ENCODE assay signal across 25 mouse cellular contexts in the genomic region with DNA sequence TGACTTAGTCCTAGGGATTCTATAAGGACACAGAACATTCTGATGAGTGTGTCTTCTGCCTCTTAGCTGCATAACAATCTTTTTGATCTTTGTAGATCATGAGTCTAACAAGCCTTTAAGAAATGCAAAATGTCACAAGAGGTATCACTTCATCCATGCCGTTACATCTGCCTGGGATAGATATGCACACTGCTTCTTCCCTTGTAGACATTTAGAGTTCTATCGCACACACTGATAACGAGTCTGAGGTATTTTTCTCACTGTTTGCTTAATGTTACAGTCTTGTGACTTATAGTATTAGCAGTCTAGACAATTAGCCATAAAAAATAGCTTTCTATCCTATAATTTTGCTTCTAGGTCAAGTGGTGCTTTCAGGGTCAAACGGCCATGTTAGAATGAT.
"Had no signal": no experiment of that assay in that cellular context is flagged by ENCODE, and none has a peak within 500 bp of the region (broad histone marks: within the 10 kb centered on the region; RNA-seq: fewer than 3 reads in every experiment).

No protein-coding gene starts in this region.

- H3K27me3 ChIP-seq: embryonic facial prominence, embryonic 12.5 days; embryonic facial prominence, embryonic 13.5 days; embryonic facial prominence, embryonic 15.5 days; forebrain, embryonic 12.5 days; forebrain, embryonic 13.5 days; forebrain, embryonic 15.5 days had no signal

- H3K36me3 ChIP-seq: embryonic facial prominence, embryonic 10.5 days; embryonic facial prominence, embryonic 12.5 days; embryonic facial prominence, embryonic 13.5 days; embryonic facial prominence, embryonic 15.5 days; forebrain, embryonic 10.5 days; forebrain, embryonic 12.5 days; forebrain, embryonic 15.5 days had no signal

- H3K4me3 ChIP-seq: embryonic facial prominence, embryonic 10.5 days; embryonic facial prominence, embryonic 12.5 days; embryonic facial prominence, embryonic 13.5 days; embryonic facial prominence, embryonic 15.5 days; erythroblast, embryonic 14.5 days; forebrain, embryonic 10.5 days; forebrain, embryonic 12.5 days; forebrain, embryonic 13.5 days; forebrain, embryonic 15.5 days; gastrocnemius, adult 2 months; heart, adult 2 months had no signal

- H3K4me1 ChIP-seq: embryonic facial prominence, embryonic 10.5 days; embryonic facial prominence, embryonic 12.5 days; embryonic facial prominence, embryonic 13.5 days; embryonic facial prominence, embryonic 15.5 days; forebrain, embryonic 10.5 days; forebrain, embryonic 12.5 days; forebrain, embryonic 13.5 days; forebrain, embryonic 15.5 days had no signal

- H3K27ac ChIP-seq: embryonic facial prominence, embryonic 10.5 days; embryonic facial prominence, embryonic 12.5 days; embryonic facial prominence, embryonic 13.5 days; embryonic facial prominence, embryonic 15.5 days; forebrain, embryonic 10.5 days; forebrain, embryonic 12.5 days; forebrain, embryonic 13.5 days; forebrain, embryonic 15.5 days; gastrocnemius, adult 2 months; heart, adult 2 months had no signal

- H3K9ac ChIP-seq: embryonic facial prominence, embryonic 12.5 days; embryonic facial prominence, embryonic 13.5 days; embryonic facial prominence, embryonic 15.5 days; forebrain, embryonic 12.5 days; forebrain, embryonic 13.5 days; forebrain, embryonic 15.5 days; forebrain, postnatal 0 days had no signal

- H3K9me3 ChIP-seq: embryonic facial prominence, embryonic 10.5 days; embryonic facial prominence, embryonic 12.5 days; embryonic facial prominence, embryonic 13.5 days; embryonic facial prominence, embryonic 15.5 days; forebrain, embryonic 10.5 days; forebrain, embryonic 12.5 days; forebrain, embryonic 13.5 days; forebrain, embryonic 15.5 days had no signal

- DNase-seq: cerebellum, adult 9-10 months; cerebellum, adult 9-11 months; cerebellum, postnatal 10 days; cerebellum, postnatal 14 days; cerebellum, postnatal 25 days; cerebellum, postnatal 36 days; embryo, embryonic 11 days; forebrain, postnatal 0 days; gastrocnemius, adult 2 months; gastrocnemius, postnatal 10 days; gastrocnemius, postnatal 14 days; gastrocnemius, postnatal 25 days; gastrocnemius, postnatal 36 days; heart, adult 11 months; heart, adult 18-20 months; heart, adult 2 months had no signal
